Mouse (Mus musculus): ENCODE data around the gene Mroh8.
"Not testable (repeated sequence)": the region's sequence is repeated elsewhere in the genome, so short reads cannot be mapped to it uniquely, and the experiment has no call there.

The Mroh8 gene

DNA sequence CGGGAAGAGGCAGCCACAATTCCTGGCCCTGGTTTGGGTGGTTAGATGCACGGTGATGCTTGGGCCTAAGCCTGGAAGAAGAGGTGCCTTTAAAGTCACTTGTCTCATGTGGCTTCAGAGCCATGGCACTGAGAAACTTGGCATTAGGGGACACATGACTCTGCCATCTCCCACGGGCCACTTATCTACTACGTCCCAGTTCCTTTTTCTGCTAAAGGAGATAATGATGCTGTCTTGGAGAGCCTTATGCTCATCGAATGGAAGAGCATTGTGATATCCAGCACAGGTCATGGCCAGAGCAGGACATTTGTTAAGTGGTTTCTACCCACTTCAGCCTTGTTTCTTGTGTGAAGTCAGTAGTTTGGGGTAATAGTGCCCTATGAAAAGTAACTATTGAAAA lies 9.6 kb upstream of the Mroh8 start:
- peak; percentile 36 for DNase-seq (ENCODE audit: low spot score)

DNA sequence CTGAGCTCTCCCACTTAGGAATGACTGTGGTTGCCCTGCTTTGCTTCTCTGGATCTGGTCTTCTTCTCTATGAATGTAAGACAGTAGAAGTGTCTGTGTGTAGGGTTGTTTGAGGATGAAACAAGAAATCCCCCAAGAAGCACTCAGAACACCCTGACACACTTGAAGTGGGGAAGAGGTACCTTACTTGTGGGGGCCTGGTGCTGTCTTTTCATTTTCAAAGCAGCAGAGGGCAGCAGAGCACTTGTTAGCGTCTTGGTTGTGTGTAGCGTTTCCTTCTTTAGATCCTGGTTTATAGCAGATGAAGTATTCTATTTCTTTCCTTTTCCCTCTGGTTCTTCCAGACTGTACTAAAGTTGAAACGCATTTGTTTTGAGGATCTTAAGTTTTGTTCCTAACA lies 8.2 kb upstream of the Mroh8 start:
- DNase-seq (ENCODE audit: low spot score) = peak; percentile 53

DNA sequence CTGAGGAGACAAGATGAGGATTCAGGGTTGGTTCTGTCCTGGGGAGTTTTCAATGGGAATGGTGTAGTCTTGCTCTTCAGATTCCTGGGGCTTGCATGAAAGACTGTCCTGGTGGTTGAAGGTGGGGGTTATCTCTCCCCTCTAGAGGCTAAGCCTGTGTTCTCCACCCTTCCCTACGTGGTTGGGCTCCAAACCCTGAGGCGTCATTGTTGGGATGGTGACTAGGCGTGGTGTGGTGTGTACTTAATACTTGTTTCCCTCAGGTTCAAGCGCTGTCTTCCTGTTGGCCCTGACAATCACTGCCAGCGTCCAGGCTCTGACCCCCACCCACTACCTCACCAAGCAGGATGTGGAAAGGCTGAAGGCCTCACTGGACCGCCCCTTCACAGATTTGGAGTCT lies 4.0 kb upstream of the Mroh8 start:
- DNase-seq (ENCODE audit: low spot score) = no peak

DNA sequence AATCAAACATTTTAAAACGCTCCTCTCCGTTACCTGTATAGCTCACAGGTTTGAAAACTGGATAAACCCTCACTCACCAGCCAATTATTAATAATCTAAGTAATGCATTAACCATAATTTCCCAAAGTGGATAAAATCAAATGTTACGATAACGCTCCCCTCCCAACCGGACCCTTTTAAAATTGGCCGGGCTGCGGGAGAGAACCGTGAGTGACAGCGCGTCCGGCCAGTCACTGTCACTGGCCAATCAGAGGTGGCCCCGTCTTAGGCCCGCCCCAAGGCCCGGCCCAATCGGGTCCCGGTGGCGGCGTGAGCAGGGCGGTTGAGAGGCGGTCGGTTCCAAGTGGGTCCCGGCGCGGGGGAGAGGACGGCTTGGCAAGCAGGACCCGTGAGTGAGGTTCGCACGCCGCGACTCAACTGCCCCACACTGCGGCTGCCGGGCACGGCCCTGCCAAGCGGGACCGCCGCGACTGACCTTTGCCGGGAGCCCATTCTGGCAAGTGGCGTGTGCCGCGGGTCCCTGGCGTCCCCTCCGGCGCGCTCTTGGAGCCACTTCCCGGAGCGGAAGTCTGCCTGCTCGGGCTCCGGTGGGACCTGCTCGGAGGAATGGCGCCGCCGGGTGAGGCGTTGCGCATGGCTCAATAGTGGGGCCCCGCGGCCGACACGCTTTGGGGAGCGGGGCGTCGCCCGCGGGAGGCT lies 483 bp downstream of the Mroh8 start, which contains the start of gene Rpn2:
Gene Rpn2, plus strand, starts transcription at position 301 of the 699 bp plus-strand sequence.
- DNase-seq (ENCODE audit: low spot score) = peak; percentile 93

DNA sequence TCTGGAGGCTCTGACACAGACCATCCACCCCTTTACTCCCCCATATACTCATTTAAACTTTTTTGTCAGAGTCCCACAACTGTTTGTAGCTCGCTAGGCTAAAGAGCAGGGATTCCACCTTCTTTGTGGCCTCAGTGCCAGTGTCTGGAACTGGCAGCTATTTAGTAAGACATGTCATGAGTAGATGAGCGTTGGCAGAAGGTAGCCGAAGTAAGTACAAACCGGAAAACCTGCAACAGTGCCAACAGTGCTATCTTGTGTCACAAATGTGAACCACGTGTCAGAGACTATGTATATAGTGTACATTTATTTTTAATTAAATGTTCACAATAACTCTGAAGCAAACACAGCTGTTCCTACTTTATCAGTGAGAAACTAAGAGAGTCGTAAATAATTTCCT lies 15.5 kb downstream of the Mroh8 start:
- no peak for DNase-seq (ENCODE audit: low spot score)

DNA sequence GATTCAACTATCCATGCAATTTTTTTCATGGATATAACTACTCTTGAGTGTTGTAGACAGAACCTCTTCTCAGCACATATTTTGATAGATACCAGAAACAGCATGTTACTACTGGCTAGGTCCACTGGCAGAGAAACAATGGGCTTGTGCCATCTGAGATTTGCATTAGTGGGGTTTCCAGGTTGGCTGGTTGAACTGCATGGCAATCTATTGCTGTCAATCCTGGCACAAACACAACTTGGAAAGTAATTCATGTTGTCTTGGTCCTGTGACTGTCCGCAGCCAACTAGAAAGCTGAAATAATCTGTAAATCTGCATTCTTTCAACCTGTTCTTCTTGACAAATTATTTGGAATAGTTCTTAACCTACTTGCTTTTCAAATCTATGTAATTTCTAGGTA lies 16.2 kb downstream of the Mroh8 start:
- DNase-seq (ENCODE audit: low spot score) = no peak

DNA sequence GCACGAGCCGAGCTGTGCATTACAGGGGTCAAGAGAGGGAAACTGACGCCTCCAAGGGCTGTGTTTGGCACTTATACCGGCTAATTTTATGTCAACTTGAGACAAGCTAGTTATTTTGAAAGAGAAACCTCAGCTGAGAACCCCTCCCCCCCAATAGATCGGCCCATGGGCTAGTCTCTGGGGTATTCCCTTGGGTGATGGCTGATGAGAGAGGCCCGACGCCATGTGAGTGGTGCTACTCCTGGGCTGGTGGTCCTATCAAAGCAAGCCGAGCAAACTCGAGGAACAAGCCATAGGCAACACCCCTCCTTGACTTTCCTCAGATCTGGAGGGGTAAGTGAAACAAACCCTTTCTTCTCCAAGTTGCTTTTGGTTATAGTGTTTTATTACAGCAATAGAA lies 16.8 kb downstream of the Mroh8 start:
- no peak for DNase-seq (ENCODE audit: low spot score)

DNA sequence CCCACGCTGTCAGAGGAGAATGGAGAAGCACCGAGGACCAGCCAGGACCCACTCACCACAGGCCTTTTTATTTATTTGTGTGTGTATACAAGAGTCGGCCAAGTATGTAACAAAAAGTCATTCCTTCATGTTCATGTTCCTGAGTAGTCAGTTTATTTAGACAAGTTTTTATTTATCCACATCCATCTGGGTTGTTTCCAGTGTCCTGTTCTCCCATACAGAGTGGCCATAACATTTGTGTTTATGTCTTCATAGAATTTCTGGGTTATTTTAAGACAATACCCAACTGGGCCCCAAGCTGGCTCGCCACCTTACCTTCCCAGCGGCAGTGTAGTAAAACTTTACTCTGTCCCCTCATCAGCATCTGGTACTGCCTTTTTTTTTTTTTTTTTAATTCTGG lies 17.4 kb downstream of the Mroh8 start:
- DNase-seq (ENCODE audit: low spot score) = no peak

DNA sequence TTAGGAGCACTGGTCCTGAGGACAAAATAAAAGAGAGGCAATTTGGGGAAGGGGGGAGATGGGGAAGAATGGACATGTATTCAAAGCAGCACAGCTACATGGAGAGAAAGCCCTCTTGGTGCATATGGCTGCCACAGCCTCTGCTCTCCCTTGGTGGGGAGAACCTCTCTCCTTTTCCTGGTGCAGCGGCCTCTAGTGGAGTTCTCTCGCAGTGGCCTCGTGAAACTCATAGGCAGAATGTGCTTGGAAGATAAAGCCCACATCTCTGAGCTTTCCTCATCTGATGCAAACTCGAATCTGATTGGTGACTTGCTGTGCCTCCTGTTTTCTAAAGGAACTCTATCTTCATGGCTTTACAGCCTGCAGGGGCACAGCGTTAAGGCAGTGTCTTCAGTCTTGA lies 19.6 kb downstream of the Mroh8 start:
- DNase-seq (ENCODE audit: low spot score) = peak; percentile 64

DNA sequence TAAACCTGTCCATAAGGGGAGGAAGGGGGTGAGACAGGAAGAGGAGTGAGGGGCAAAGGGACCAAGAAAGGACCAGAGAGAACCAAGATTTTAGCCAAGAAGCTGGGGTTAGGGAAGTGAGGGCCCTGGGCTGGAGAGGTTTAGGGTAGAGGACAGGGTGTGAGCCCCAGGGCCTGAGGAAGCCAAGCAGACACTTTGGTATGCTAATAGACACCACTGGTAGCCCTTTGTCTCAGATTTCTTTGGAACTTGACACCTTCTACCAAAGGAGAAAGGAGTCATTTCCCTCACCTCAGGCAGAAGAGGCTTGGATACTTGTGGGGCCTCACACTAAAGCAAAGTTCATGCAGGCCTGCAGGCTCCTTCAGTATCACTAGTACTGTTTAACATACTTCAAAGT lies 31.2 kb downstream of the Mroh8 start:
- DNase-seq (ENCODE audit: low spot score) = no peak

DNA sequence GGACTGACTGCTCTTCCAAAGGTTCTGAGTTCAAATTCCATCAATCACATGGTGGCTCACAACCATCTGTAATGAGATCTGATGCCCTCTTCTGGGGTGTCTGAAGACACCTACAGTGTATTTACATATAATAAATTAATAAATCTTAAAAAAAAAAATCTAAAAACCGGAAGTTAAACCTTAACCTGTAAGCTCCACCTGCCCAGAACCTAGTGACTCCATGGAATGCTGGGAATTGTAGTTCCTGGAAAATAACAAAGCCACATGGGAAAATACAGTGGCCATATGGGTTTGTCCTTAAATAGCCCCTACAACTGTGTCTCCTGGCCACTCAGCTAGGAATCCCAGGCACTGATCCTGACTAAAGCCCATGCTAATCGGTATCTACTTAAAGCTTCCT lies 33.7 kb downstream of the Mroh8 start:
- DNase-seq (ENCODE audit: low spot score) = no peak

DNA sequence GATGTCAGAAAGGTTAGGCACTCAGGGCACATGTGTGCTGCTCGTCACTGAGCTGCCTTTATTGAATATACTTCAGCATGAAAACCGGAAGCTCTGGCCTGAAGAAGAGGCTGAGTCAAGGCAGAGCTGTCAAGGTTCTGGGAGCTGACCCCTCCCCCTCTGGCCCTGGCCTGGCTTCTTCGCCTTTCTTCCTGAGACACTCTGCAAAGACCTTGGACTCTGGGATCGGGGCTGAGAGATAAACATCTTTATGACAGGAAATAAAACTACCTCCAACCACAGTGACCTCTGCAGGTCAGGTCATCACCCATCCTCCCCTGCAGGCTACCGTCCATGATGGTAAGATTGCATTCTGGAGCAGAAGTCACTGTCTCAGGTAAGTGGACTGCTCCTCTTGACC lies 34.3 kb downstream of the Mroh8 start:
- DNase-seq (ENCODE audit: low spot score) = no peak

DNA sequence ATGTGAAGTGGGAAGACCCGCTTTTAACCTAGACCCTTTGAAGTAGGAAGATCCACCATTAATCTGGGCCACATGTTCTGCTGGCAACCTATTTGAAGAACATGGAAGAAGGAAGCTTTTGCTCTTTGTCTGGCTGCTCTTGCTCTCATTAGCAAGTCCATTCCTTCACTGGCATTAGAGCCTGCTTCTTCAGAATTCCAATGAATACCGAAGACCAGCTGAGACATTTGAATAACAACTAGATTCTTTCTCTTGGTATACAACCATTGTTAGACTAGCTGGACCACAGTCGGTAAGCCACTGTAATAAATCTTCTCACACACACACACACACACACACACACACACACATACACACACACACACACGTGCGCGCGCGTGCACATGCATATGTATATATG lies 43.4 kb downstream of the Mroh8 start:
- DNase-seq (ENCODE audit: low spot score) = no peak

DNA sequence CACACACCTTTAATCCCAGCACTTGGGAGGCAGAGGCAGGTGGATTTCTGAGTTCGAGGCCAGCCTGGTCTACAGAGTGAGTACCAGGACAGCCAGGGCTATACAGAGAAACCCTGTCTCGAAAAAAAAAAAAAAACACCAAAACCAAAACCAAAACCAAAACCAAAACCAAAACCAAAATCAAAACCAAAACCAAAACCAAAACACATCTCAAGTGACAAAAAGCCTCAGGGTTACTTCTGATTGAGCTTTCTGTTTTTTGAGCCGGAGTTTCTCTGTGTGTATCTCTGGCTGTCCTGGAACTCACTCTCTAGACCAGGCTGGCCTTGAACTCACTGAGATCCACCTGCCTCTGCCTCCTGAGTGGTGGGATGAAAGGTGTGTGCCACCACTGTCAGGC lies 57.4 kb downstream of the Mroh8 start:
- not testable (repeated sequence) for DNase-seq (ENCODE audit: low spot score)

DNA sequence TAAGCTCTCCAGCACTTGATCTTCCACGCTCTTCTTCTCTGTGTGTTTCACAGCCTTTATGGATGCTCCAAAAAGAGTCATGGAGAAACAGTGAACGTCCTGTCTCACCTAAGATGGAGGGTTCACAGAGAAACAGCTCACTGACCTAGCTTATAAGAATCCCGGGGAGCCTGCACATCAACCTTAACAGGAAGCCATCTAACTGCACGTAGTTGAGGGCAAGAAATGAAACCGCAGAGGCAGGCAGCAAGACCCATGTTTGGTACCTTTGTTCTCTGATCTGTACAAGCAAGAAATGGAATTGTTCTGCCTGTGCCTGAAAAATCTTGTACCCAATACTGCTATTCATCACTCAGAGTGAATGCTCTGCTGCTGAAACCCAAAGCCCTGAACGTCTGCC lies 59.2 kb downstream of the Mroh8 start:
- no peak for DNase-seq (ENCODE audit: low spot score)

DNA sequence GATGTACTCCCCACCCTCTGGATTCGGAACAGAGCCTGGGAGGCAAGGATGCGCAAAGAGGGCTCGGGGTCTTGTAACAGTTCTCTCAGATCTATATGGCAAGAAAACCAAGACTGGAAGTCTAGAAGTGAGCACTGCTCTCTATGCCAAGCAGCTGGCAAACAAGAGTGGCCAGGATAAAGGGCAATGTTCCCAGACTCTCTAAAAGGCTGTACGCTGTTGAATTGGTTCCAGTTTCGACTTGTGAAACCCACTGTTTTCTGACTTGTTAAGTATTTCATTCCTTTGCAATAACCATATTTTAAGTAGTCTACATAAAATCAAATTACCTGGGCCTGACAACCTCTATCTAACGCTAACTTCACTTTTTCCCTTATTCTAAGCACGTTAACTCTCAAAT lies 67.6 kb downstream of the Mroh8 start:
- DNase-seq (ENCODE audit: low spot score) = no peak

DNA sequence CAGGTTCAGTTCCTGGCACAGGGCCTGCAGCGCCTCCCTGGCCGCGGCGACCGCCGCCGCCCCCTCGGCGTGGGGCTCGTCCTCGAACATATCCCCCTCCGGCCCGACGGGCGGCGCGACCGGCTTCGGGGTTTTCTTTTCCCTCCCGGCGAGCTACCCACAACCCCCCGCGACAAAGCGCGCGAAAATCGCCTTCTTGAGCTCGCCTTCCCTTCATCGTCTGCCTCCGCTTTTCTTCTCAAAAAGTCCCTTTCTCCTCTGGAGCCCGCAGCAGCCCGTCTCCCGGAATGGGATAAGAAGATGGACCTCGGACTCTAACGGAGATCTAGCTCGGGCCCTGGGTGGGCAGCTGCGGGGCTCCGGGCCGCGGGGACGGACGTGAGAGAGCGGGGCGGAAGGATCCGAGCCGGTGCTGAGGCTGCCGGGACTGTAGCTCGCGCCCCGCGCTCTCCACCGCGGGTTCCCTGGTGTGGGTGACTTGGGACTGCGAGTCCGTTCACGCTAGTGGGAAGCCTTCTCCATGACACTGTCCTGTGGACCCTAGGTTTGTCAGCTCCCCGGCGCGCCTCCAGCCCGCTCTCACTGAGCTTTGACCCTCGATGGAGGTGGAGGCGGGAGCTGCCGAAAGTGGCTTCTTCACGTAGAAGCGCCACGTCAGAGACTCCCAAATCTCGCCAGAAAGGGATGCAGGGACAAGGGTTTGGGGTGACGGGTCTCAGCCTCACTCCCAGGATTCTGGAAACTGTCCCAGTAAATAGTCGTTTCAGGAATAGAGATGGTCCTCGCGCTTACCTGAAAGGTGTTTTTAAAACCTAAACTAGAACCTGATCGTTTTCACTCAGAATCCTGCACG lies 74.8 kb downstream of the Mroh8 start, which contains the start of gene Rbl1:
Gene Rbl1, minus strand, starts transcription at position 169 of the 853 bp plus-strand sequence.
- DNase-seq (ENCODE audit: low spot score) = peak; percentile 92

DNA sequence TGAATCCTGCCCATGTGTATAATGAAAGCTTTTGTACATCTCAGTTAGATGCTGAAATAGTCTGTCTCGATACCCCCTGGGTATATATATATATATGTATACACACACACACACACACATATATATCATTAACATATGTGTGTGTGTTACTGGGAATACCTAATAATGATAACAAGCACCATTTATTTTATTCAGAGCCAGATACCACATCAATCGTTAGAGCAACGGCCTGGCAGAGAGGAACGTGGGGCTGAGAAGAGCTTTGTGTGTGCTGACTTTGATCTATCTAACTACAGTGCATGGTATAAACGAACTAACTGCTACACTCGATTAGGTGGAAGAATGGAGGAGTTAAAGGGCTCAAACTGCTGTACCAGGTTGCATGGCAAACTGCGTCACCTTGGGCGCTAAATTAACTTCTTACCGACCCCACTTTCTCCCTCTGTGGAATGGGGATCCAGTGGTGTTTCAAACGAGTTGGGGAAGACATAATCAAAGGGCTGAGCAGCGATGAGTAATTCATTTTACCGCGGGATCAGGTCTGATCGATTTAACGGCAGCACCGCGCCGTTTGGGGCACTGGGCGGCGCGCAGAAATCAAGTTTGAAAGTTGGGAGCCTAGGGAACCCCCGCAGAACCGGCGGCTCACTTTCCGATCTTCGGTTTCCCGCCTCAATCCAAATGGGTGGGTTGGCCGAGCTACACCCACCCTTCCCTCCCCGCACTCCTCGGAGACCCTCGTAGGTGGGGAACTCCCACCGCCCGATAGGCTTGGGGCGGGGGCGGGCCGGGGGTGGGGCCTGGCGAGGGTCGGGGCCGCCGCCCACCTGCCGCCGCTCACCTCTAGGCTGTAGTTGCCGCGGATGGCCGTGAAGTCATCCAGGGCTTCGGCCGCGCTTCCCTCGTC lies 75.6 kb downstream of the Mroh8 start:
- peak; percentile 63 for DNase-seq (ENCODE audit: low spot score)

DNA sequence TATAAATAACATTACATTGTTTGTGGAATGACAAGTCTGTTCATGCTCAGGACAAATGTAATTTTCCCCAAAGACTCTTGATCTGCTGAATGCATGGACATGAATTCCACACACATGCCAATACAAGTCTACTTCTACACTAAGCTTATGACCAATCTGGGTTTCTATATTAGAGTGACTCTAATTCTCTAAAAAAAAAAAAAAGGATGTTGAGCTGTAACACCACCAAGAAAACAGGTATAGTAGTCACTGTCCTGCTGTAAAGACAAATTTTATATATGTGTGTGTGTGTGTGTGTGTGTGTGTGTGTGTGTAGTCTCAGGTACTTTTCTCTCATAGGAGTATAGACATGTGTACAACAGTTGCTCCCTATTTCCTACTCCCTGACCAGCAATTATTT lies 76.3 kb downstream of the Mroh8 start:
- DNase-seq (ENCODE audit: low spot score) = no peak

DNA sequence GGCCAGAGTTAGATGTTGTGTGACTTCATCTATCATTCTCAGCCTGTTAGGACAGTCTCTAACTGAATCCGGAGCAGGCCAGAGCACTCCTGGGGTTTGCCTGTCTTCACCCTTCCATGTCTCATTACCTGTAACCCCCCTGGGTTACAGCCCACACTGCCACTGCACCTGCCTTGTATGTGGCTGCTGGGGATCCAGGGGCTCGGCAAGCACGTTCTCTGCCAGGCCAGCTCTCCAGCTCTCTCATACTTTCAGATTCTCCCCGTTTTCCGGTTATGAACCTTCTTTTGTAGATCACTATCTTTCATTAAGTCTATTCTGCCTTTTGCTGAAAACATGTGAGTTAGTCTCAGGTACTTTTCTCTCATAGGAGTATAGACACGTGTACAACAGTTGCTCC lies 77.0 kb downstream of the Mroh8 start:
- DNase-seq (ENCODE audit: low spot score) = no peak

DNA sequence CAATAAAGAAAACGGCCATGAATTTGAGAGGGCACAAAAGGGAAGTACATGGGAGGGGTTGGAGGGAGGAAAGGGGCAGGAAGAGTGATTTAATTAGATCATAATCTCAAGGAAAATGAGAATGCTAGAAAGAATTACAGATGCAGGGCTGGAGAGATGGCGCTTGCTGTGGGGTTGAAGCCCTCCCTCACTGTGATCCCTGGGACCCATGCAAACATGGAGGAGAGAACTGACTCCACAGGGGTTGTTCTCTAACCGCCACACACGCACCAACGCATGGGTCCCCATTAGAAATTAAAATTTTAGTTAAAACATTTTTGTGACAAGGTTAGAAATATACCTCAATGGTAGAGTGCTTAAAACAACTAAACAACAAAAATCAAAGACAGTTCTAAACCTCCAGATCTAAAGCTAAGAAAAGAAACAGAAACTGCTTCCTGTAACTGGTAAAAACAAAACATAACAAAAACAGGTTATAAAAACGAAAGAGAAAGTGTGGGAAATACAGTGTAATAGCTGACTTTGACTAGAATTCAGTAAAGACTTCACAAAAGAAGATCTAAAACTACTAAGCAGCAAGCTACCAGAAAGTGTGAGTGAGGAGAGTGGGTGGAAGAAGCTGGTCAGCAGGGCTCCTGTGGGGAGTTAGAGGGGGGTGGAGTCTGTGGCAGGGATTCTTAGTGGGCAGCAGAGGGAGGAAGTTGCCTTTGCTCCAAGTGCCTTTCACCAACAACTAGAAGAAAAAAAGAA lies 78.1 kb downstream of the Mroh8 start:
- no peak for DNase-seq (ENCODE audit: low spot score)

DNA sequence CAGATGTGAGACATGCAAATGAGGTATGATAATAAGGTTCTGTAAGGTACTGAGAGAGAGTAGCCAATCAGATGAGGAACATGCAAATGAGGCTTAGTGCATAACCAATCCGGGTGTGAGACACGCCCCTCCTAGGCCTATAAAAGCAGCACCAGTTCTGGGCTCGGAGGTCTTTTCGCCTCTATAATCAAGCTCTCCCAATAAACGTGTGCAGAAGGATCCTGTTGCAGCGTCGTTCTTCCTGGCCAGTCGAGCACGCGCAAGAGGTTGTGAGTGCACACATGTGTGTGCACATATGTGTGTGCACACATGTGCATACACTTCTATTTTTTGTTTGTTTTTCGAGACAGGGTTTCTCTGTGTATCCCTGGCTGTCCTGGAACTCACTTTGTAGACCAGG lies 80.9 kb downstream of the Mroh8 start:
- not testable (repeated sequence) for DNase-seq (ENCODE audit: low spot score)
